ENCODE assay signal across 17 mouse cellular contexts in genomic region chr11:80485622-80486206, GRCm38 (mm10). TPM values are rescaled to one million over a fixed set of nuclear protein-coding genes. Genes with fewer than 3 reads are reported as not detected.
DNase-seq lines count a peak whose midpoint lies in the region; ATAC-seq and TF ChIP-seq lines count a peak whose summit lies in the region.
"Had no signal": no experiment of that assay in that cellular context is flagged by ENCODE, and none has a peak within 500 bp of the region (broad histone marks: within the 10 kb centered on the region; RNA-seq: fewer than 3 reads in every experiment).

No protein-coding gene starts in this region.

- H3K36me3 ChIP-seq in midbrain, embryonic 10.5 days: peaks cover 4% of the 10 kb centered on the region; the same call in 1 of the 2 replicates
- no peaks in the 10 kb centered on the region for H3K36me3 ChIP-seq in midbrain, embryonic 11.5 days (ENCODE audit: control insufficient read depth, insufficient read depth, low read length)
- no peaks in the 10 kb centered on the region for H3K36me3 ChIP-seq in midbrain, postnatal 0 days (ENCODE audit: insufficient read depth, low read length)
- no peaks in the 10 kb centered on the region for H3K36me3 ChIP-seq in intestine, embryonic 15.5 days
- H3K36me3 ChIP-seq: heart, embryonic 13.5 days; lung, embryonic 15.5 days; stomach, embryonic 15.5 days had no signal

- ATAC-seq in midbrain, embryonic 11.5 days (ENCODE audit: low FRiP score): no peak
- no peak for ATAC-seq in midbrain, postnatal 0 days (ENCODE audit: low FRiP score)
- no peak for ATAC-seq in intestine, embryonic 15.5 days
- ATAC-seq in monocyte, adult 5-6 weeks (replicated peaks; ENCODE audit: insufficient number of reproducible peaks, low FRiP score, low TSS enrichment, poor library complexity, severe bottlenecking): no peak
- ATAC-seq: Patski had no signal

- H3K4me2 ChIP-seq in midbrain, embryonic 11.5 days: no peak overlapping the region
- H3K4me2 ChIP-seq in midbrain, postnatal 0 days (ENCODE audit: low read depth, low read length, poor library complexity, severe bottlenecking): no peak overlapping the region
- no peak overlapping the region for H3K4me2 ChIP-seq in intestine, embryonic 15.5 days (replicated peaks)
- H3K4me2 ChIP-seq: heart, embryonic 13.5 days; lung, embryonic 15.5 days; stomach, embryonic 15.5 days had no signal

- no peak overlapping the region for H3K4me3 ChIP-seq in midbrain, embryonic 10.5 days
- H3K4me3 ChIP-seq in midbrain, embryonic 11.5 days (ENCODE audit: low read depth, low read length): no peak overlapping the region
- H3K4me3 ChIP-seq in midbrain, postnatal 0 days (ENCODE audit: low read depth, low read length): no peak overlapping the region
- no peak overlapping the region for H3K4me3 ChIP-seq in intestine, embryonic 15.5 days (replicated peaks)
- H3K4me3 ChIP-seq: heart, embryonic 13.5 days; lung, embryonic 15.5 days; megakaryocyte, embryonic 14.5 days; stomach, embryonic 15.5 days had no signal

- H3K27me3 ChIP-seq in midbrain, embryonic 10.5 days (ENCODE audit: low read depth, poor library complexity, severe bottlenecking): peaks cover 56% of the 10 kb centered on the region
- peaks cover 4% of the 10 kb centered on the region; the same call in 1 of the 2 replicates for H3K27me3 ChIP-seq in midbrain, embryonic 11.5 days (ENCODE audit: control insufficient read depth, insufficient read depth, low read length)
- no peaks in the 10 kb centered on the region for H3K27me3 ChIP-seq in midbrain, postnatal 0 days (ENCODE audit: insufficient read depth, low read length)
- no peaks in the 10 kb centered on the region for H3K27me3 ChIP-seq in intestine, embryonic 15.5 days (replicated peaks)
- H3K27me3 ChIP-seq: lung, embryonic 15.5 days; Patski; stomach, embryonic 15.5 days had no signal

- peaks cover 69% of the 10 kb centered on the region for H3K4me1 ChIP-seq in midbrain, embryonic 10.5 days
- peaks cover 20% of the 10 kb centered on the region for H3K4me1 ChIP-seq in midbrain, embryonic 11.5 days (ENCODE audit: control insufficient read depth, insufficient read depth, low read length)
- peaks cover 47% of the 10 kb centered on the region for H3K4me1 ChIP-seq in midbrain, postnatal 0 days (ENCODE audit: insufficient read depth, low read length)
- H3K4me1 ChIP-seq in intestine, embryonic 15.5 days (replicated peaks): peaks cover 6% of the 10 kb centered on the region; the same call in 1 of the 2 replicates

- TF ChIP-seq CTCF in midbrain, postnatal 0 days (IDR thresholded peaks at IDR 0.05): no peak

- peak; percentile 87 for DNase-seq in heart, adult 11 months
- DNase-seq in heart, adult 18-20 months: no peak
- DNase-seq in midbrain, embryonic 10.5 days (ENCODE audit: low spot score): no peak
- DNase-seq in midbrain, embryonic 11.5 days (ENCODE audit: low spot score, missing footprints): no peak
- DNase-seq in brain, adult 2 months (ENCODE audit: low read depth, low spot score): peak; percentile 70
- DNase-seq in midbrain, postnatal 0 days (ENCODE audit: low spot score): no peak
- DNase-seq: adrenal gland, adult 2 months; gastrocnemius, postnatal 10 days; kidney, postnatal 25 days; thymus, postnatal 36 days had no signal

- peak overlapping the region; percentile 49 for H3K27ac ChIP-seq in midbrain, embryonic 10.5 days (replicated peaks)
- H3K27ac ChIP-seq in midbrain, embryonic 11.5 days (ENCODE audit: low read depth, low read length): no peak overlapping the region
- peak overlapping the region; percentile 78 for H3K27ac ChIP-seq in midbrain, postnatal 0 days (ENCODE audit: low read depth, low read length)
- no peak overlapping the region for H3K27ac ChIP-seq in intestine, embryonic 15.5 days
- H3K27ac ChIP-seq: heart, embryonic 13.5 days; lung, embryonic 15.5 days; stomach, embryonic 15.5 days had no signal

- H3K9me3 ChIP-seq in midbrain, embryonic 10.5 days (replicated peaks): no peaks in the 10 kb centered on the region
- H3K9me3 ChIP-seq in midbrain, embryonic 11.5 days (ENCODE audit: control insufficient read depth, low read length): no peaks in the 10 kb centered on the region
- H3K9me3 ChIP-seq in midbrain, postnatal 0 days (ENCODE audit: low read length): no peaks in the 10 kb centered on the region
- H3K9me3 ChIP-seq in intestine, embryonic 15.5 days: no peaks in the 10 kb centered on the region
- H3K9me3 ChIP-seq: heart, embryonic 13.5 days; lung, embryonic 15.5 days; megakaryocyte, embryonic 14.5 days; stomach, embryonic 15.5 days had no signal

- 85% methylated on average over 10 of the region's 10 CpGs for WGBS in midbrain, embryonic 10.5 days
- WGBS in midbrain, embryonic 11.5 days: 91% methylated on average over 10 of the region's 10 CpGs
- WGBS in midbrain, postnatal 0 days: 63% methylated on average over 10 of the region's 10 CpGs
- WGBS in intestine, embryonic 15.5 days: 79% methylated on average over 10 of the region's 10 CpGs

- no peak overlapping the region for H3K9ac ChIP-seq in midbrain, embryonic 11.5 days (ENCODE audit: low read length)
- H3K9ac ChIP-seq in midbrain, postnatal 0 days (replicated peaks; ENCODE audit: low read length, poor library complexity, severe bottlenecking): no peak overlapping the region
- no peak overlapping the region for H3K9ac ChIP-seq in intestine, embryonic 15.5 days
- H3K9ac ChIP-seq: heart, embryonic 13.5 days; lung, embryonic 15.5 days; stomach, embryonic 15.5 days had no signal

RNA-seq across cellular contexts. Expression of gene Cdk5r1, which starts 8.9 kb away (rescaled TPM):
- under 1 TPM; 0.45 to 0.59 TPM for total RNA-seq in heart, adult 18-20 months (2021)
- 5.2 and 11.2 TPM in 2 replicates for polyA plus RNA-seq in midbrain, embryonic 10.5 days (2016; fragmentation: Nextera tagmentation; extraction: Ambion mirVana)
- 16.3 and 16.6 TPM in 2 replicates for polyA plus RNA-seq in midbrain, embryonic 11.5 days (2014; fragmentation: Nextera tagmentation; extraction: Ambion mirVana)
- 376 and 420 TPM in 2 replicates for total RNA-seq in midbrain, postnatal 0 days (2014; rRNA removed)
- 77.3 and 85.2 TPM in 2 replicates for polyA plus RNA-seq in midbrain, postnatal 0 days (2015; fragmentation: Nextera tagmentation; extraction: Ambion mirVana)
- polyA plus RNA-seq in intestine, embryonic 15.5 days (2015; fragmentation: Nextera tagmentation; extraction: Ambion mirVana): 1.4 and 1.8 TPM in 2 replicates
- total RNA-seq in monocyte, adult 5-6 weeks (2017): 0.49 to 3.8 TPM (median 2.4 TPM) in 3 replicates

RNA-seq across cellular contexts. Expression of gene Psmd11, which starts 57.3 kb away (rescaled TPM):
- total RNA-seq in heart, adult 18-20 months (2021): 100 to 1,000 TPM; 112 to 113 TPM
- polyA plus RNA-seq in midbrain, embryonic 10.5 days (2016; fragmentation: Nextera tagmentation; extraction: Ambion mirVana): 400 and 418 TPM in 2 replicates
- 347 and 375 TPM in 2 replicates for polyA plus RNA-seq in midbrain, embryonic 11.5 days (2014; fragmentation: Nextera tagmentation; extraction: Ambion mirVana)
- 24.6 and 44.5 TPM in 2 replicates for total RNA-seq in midbrain, postnatal 0 days (2014; rRNA removed)
- polyA plus RNA-seq in midbrain, postnatal 0 days (2015; fragmentation: Nextera tagmentation; extraction: Ambion mirVana): 259 and 278 TPM in 2 replicates
- polyA plus RNA-seq in intestine, embryonic 15.5 days (2015; fragmentation: Nextera tagmentation; extraction: Ambion mirVana): 269 and 297 TPM in 2 replicates
- total RNA-seq in monocyte, adult 5-6 weeks (2017): 47.1 to 87.8 TPM (median 55.9 TPM) in 3 replicates

Comparison
In these comparisons a context has a peak if more than half of its experiments do, and no peak if none do; other contexts are left out.
1. DNase-seq: peak in heart, adult 11 months (single experiment) and brain, adult 2 months (single experiment); none in heart, adult 18-20 months (0 of 2), midbrain, embryonic 10.5 days (single experiment), midbrain, embryonic 11.5 days (single experiment) and midbrain, postnatal 0 days (single experiment).
2. H3K27ac ChIP-seq: peak in midbrain, embryonic 10.5 days (single experiment) and midbrain, postnatal 0 days (single experiment); none in midbrain, embryonic 11.5 days (single experiment) and intestine, embryonic 15.5 days (single experiment).